Mouse (Mus musculus): ENCODE results near the gene Cd5l. TPM values are rescaled to one million over a fixed set of nuclear protein-coding genes. Genes with fewer than 3 reads are reported as not detected.
"Not testable (repeated sequence)": the region's sequence is repeated elsewhere in the genome, so short reads cannot be mapped to it uniquely, and the experiment has no call there.

The Cd5l gene
- not detected for total RNA-seq (2021)
- long read RNA-seq, experiment 1: 0 reads
- long read RNA-seq, experiment 2: 0 reads

DNA sequence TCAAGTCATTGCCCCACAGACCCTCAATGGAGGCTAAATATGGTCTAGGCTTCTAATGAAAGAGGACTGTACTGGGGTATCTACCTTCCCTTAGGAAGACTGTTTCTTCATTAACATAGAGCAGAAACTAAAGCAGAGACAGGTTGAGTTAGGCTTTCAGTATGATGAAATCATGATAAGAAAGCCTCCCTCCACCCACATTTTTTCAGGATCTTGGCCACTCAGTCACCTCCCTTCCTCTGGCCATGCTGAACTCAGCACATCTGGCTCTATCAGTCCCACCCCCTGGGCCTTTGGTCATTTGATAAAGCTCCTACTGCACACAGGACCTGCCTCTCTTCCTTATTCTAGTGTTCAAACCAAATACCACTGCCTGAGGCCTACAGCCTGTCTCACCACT lies at the start of gene Cd5l:
Gene Cd5l (plus strand): TSS at position 301 of the 400 bp plus-strand sequence.
- DNase-seq (ENCODE audit: extremely low spot score in 1 of 2, low spot score in 2 of 2): no peak
- intact Hi-C loops (cut with DNase I): no loop called here
- no peak within 1 kb of the TSS for H3K4me3 ChIP-seq
- TF ChIP-seq CTCF (IDR thresholded peaks at IDR 0.05): no peak
- H3K27ac ChIP-seq: no peak within 1 kb of the TSS

DNA sequence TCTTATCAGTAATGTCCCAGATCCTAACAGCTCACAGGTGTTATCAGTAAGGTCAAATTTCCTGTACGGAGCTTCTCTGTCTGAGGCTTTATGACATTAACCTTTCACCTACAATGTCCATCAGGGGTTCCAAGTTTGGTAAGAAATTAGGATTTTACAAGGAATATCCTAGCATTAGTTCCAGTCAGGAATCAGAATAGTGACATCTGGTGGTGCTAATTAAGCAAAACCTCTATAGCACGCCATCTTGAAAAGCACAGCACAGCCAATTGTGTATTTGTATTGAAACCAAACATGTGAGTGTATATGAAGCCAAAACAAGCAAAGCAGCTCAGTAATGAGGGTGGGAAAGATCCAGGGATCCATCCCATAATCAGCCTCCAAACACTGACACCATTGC lies 47.8 kb upstream of the Cd5l start:
- intact Hi-C loops (cut with DNase I): no loop called here
- no peak for DNase-seq (ENCODE audit: extremely low spot score in 1 of 2, low spot score in 2 of 2)
- Histone ChIP-seq H3K27ac (no peak overlapping the region), H3K4me3 (no peak overlapping the region)
- TF ChIP-seq CTCF (IDR thresholded peaks at IDR 0.05): peak; percentile 29

DNA sequence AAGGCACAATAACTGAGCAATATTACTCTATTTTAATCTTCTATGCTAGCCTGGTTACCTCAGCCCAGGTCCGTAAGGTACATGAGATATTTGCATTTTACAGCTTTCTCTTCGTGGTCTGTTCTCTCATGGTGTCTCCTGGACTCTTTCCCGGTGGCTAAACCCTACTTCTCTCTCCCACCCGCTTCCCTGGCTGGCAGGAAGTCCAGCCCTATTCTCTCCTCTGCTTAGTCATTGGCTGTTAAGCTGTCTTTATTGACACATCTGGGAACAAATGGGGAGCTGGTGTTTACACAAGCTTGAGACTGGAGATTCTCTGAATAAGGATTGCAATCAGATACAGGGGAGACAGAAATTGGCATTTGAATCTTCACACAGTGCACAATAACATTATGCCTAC lies 35.1 kb upstream of the Cd5l start:
- intact Hi-C loops (cut with DNase I): loop anchor here (5.0 kb wide), 2 partner anchors 80 to 85 kb away; no protein-coding TSS in a partner anchor
- H3K27ac ChIP-seq: no peak overlapping the region

DNA sequence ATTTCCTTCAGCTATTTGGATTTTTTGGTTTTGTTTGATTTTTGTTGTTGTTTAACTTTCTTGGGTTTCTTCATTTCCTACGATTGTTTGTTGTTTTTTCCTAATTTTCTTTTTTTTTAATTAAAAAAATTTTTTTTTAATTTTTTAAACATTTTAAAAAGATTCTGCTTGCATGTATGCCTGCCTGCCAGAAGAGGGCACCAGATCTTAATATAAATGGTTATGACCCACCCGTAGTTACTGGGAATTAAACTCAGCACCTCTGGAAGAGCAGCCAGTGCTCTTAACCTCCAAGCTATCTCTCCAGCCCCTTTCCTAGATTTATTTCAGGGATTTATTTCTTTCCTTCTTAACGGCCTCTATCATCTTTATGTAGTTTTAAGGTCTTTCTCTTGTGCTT lies 33.9 kb upstream of the Cd5l start:
- no peak overlapping the region for H3K27ac ChIP-seq
- no peak for DNase-seq (ENCODE audit: extremely low spot score in 1 of 2, low spot score in 2 of 2)
- TF ChIP-seq CTCF (IDR thresholded peaks at IDR 0.05): peak; percentile 67
- no peak overlapping the region for H3K4me3 ChIP-seq
- intact Hi-C loops (cut with DNase I): loop anchor here (1.0 to 5.0 kb wide), 3 partner anchors 81 to 176 kb away; no protein-coding TSS in a partner anchor

More for the DNA sequence above, 35.1 kb upstream of the Cd5l start:
- H3K4me3 ChIP-seq: no peak overlapping the region
- TF ChIP-seq CTCF (IDR thresholded peaks at IDR 0.05): no peak
- no peak for DNase-seq (ENCODE audit: extremely low spot score in 1 of 2, low spot score in 2 of 2)

DNA sequence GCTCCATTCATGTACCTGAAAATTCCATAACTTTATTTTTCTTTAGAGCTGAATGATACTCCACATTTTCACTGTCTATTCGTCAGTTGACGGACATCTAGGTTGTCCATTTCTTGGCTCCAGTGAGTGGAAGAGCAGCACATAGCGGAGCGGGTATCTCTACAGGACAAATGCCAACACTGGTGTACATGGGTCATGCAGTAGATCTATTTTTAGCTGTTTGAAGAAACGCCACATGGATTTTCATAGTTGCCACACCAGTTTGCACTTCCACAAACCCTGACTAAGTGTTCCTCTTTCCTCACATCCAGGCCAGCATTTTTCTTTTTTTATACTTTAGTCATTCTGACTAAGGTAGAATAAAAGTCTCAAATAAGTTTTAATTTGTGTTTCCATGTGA lies 19.8 kb upstream of the Cd5l start:
- DNase-seq (ENCODE audit: extremely low spot score in 1 of 2, low spot score in 2 of 2): no peak
- TF ChIP-seq CTCF (IDR thresholded peaks at IDR 0.05): no peak
- intact Hi-C loops (cut with DNase I): no loop called here
- Histone ChIP-seq H3K27ac (no peak overlapping the region), H3K4me3 (no peak overlapping the region)

DNA sequence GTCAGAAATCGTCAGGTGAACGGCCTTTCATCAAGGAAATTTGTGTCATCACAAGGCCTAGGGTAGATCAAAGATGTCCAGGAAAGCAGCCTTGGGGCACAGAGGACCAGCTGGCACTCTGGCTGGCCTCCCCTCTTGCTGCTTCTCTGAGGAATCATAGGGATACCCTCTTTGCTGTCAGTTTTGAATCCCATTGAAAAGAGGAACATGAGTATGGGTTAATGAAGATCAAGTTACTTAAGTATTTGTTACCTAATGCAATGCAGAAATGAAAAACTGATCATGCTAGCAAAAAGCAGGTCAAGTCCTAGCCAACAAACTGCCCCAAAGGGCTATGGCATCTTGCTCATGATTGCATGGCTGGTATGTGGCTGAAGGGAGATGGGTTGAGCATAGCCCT lies 6.7 kb upstream of the Cd5l start:
- H3K27ac ChIP-seq; DNase-seq (ENCODE audit: extremely low spot score in 1 of 2, low spot score in 2 of 2); H3K4me3 ChIP-seq; intact Hi-C loops (cut with DNase I): not testable (repeated sequence)

DNA sequence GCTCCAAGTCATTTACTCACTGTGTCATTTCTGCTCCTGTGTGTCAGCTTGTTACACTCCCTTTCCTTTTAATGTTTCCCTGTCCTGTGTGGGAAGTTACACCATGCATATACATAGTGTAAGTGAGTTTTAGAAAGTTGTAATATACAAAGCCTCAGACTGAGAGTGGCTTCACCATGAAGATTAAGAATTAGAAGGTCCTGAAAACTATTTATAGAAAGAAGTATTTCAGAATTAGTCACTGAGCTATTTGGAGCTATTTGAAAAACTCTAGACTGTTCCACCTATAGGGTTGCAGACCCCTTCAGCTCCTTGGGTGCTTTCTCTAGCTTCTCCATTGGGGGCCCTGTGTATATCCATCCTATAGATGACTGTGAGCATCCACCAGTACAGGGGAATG lies 1.5 kb downstream of the Cd5l start:
- no peak for TF ChIP-seq CTCF (IDR thresholded peaks at IDR 0.05)
- no peak for DNase-seq (ENCODE audit: extremely low spot score in 1 of 2, low spot score in 2 of 2)
- Histone ChIP-seq H3K4me3 (no peak overlapping the region), H3K27ac (no peak overlapping the region)
- intact Hi-C loops (cut with DNase I): no loop called here

DNA sequence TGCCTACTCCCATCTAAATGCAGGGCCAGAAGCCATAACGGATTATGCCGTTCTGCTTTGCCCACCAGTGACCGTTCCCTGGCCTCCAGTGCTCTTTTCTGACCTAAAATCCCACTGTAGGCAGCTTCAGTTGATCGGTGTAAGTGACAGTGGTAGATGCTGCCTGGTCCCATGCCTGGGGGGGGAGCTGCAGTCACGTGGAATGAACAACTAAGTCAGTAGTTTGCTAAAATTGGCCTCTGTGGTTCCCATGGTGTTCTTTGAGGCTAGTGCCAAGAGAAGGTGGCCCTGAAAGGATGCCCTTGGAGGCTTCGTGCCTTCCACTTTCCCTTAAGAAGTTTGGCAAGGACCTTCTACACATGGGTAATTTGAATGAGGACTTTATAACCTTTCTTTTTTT lies 2.8 kb downstream of the Cd5l start:
- intact Hi-C loops (cut with DNase I): no loop called here
- DNase-seq (ENCODE audit: extremely low spot score in 1 of 2, low spot score in 2 of 2): no peak
- no peak overlapping the region for H3K4me3 ChIP-seq
- TF ChIP-seq CTCF (IDR thresholded peaks at IDR 0.05): no peak
- no peak overlapping the region for H3K27ac ChIP-seq

DNA sequence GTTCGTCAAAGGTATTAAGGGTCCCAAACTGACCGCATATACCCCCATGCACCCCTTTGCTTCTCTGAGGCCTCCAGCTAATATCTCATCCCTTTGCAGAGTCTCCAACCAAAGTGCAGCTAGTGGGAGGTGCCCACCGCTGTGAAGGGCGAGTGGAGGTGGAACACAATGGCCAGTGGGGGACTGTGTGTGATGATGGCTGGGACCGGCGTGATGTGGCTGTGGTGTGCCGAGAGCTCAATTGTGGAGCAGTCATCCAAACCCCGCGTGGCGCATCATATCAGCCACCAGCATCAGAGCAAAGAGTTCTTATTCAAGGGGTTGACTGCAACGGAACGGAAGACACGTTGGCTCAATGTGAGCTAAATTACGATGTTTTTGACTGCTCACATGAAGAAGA lies 8.0 kb downstream of the Cd5l start:
- no peak overlapping the region for H3K4me3 ChIP-seq
- no peak overlapping the region for H3K27ac ChIP-seq
- TF ChIP-seq CTCF (IDR thresholded peaks at IDR 0.05): no peak
- no peak for DNase-seq (ENCODE audit: extremely low spot score in 1 of 2, low spot score in 2 of 2)
- intact Hi-C loops (cut with DNase I): no loop called here

DNA sequence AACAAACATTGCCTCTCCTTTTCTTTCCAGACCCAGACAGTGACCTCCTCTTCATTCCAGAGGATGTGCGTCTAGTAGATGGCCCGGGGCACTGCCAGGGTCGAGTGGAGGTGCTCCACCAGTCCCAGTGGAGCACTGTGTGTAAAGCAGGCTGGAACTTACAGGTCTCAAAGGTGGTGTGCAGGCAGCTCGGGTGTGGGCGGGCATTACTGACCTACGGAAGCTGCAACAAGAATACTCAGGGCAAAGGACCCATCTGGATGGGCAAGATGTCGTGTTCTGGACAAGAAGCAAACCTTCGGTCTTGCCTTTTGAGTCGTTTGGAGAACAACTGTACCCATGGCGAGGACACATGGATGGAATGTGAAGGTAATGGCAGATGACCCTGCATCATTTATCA lies 9.8 kb downstream of the Cd5l start:
- Histone ChIP-seq H3K27ac (no peak overlapping the region), H3K4me3 (no peak overlapping the region)
- intact Hi-C loops (cut with DNase I): no loop called here
- DNase-seq (ENCODE audit: extremely low spot score in 1 of 2, low spot score in 2 of 2): no peak
- no peak for TF ChIP-seq CTCF (IDR thresholded peaks at IDR 0.05)

DNA sequence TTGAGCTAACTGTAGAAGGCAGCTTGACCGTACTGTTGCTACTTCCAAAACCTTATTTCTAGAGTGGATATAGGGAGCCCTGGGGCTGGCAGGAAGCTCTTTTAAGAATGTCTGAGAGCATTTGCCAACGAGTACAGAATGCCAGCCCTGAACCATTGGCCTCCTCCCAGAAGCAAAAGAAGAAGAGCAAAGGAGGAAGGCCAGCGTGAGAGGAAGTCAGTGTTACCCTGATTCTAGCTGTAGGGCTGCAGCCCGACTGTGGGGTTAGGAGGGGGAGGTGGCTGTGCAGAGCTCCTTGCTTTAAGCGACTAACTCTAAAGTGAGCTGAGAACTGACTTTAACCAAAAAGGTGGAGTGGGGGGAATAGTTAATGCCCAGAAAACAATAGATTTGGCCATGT lies 11.5 kb downstream of the Cd5l start:
- no peak for DNase-seq (ENCODE audit: extremely low spot score in 1 of 2, low spot score in 2 of 2)
- H3K27ac ChIP-seq: no peak overlapping the region
- intact Hi-C loops (cut with DNase I): no loop called here
- H3K4me3 ChIP-seq: no peak overlapping the region
- no peak for TF ChIP-seq CTCF (IDR thresholded peaks at IDR 0.05)

DNA sequence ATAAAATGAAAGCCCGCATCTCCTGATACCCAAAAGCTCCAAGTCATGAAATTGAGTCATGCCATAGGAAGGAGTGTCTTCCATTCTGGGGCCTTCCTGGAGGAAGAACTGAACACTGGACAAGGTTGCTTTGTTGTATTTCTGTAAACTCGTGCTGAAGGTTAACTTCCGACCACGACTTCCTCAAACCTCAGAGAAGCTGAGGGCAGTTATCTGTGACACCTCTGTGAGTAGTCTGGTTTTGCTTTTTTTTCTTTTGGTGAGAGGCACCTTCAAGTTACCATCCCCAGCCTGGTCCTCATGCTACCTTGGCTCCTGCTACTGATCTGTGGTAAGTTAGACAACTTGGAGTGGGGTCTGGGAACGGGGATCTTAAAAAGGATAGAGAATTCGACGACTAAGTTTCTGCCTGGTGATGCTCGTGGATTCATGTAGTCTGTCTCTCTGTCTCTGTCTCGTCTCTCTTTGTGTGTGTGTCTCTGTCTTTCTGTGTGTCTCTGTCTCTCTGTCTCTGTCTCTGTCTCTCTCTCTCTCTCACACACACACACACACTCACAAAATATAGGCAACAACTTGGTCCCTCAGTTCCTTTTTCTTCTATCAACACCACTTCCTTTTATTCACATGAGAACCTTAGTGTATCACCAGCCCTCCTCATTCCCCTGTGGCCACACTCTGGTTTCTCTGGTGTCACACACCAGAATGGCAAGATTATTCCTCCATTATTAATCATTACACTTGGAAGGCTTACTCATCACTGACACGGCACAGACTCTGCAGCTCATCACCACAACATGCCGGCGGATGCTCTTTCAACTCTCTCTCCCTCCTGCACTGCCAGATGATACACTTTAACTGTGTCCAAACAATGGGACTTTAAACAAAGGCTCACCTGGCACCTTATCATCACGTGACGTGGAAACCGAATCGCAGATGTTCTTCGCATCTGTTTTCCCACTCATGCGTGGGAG lies 18.8 kb downstream of the Cd5l start, which contains the start of gene Fcrl1:
Gene Fcrl1 (plus strand): TSS at position 193 of the 971 bp plus-strand sequence.
- intact Hi-C loops (cut with DNase I): no loop called here
- no peak for TF ChIP-seq CTCF (IDR thresholded peaks at IDR 0.05)
- no peak for DNase-seq (ENCODE audit: extremely low spot score in 1 of 2, low spot score in 2 of 2)

DNA sequence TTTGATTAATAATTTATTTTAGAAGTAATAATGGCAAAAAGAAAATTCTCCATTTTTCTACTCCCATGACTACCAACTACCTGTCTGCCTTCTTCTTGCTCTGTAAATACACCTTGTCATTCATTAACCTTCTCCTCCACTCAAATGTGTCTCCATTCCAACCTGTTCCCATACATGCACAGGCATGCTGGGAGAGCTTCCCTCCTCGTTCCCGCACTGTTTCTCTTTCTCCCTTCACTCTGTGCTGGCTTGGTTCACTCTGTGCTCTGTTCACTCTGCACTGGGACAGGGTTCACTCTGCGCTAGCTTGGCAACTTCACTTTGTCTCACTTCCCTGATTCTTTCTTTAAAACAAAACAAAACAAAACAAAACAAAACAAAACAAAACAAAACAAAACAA lies 19.5 kb downstream of the Cd5l start:
- intact Hi-C loops (cut with DNase I): no loop called here

More for the DNA sequence above, 18.8 kb downstream of the Cd5l start, which contains the start of gene Fcrl1:
- H3K27ac ChIP-seq: no peak within 1 kb of the TSS
- H3K4me3 ChIP-seq: no peak within 1 kb of the TSS

More for the DNA sequence above, 19.5 kb downstream of the Cd5l start:
- DNase-seq (ENCODE audit: extremely low spot score in 1 of 2, low spot score in 2 of 2): no peak
- Histone ChIP-seq H3K27ac (no peak overlapping the region), H3K4me3 (no peak overlapping the region)
- TF ChIP-seq CTCF (IDR thresholded peaks at IDR 0.05): no peak

Measured in left cerebral cortex, adult 2 months (tissue).